Mouse (Mus musculus): ENCODE data around the gene Pgr.

Pgr gene

DNA sequence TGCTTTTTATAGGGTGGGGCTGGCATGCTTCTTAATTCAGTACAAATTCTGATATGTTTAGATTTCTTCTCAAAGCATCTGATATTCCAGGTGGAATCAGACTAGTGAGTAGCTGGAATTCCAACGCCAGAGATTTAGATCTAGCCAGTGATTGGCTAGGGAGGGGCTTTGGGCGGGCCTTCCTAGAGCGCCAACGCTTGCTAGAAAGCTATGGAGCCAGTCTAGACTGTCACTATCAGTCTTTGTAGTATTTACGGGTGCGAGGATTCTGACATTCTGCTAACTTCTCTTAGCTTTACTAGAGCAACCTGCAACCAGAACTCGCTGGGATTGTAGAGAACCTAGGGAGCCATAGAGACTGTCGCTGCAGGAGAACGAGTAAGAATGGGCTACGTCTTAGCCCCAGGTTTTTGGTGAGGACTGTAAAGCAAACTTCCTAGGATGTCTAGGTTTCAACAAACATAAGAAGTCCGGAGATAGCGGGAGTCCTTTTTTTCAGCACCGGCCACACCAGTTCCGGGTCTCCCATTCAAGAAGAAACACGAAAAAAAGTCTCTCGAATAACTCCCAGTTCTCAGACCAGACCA is at the start of gene Pgr:
Pgr (plus strand) TSS at position 218 of the 587 bp plus-strand sequence.
- DNase-seq (ENCODE audit: low spot score in 2 of 2) = peak in 1 of 2 experiments; percentile 10

DNA sequence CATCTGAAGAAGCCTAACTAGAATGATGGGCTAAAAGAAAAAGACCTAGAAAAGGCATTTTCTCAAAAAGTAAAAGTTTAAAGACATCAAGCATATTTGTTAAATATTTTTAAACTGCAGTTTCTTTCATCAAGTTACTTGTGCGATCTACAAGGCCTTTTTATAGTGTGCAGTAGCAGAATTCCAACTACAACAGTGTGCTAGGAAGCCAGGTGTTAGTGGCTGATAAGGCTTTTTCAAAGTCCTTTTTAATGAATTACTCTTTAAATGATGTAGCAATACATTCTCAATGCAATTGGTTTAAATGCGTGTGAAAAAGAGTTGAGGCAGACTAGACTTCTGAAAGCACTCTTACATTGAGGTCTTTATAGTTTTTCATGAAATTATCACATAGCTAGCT is 42.2 kb upstream of the Pgr start:
- DNase-seq (ENCODE audit: low spot score in 2 of 2) = no peak

- no peak for DNase-seq (ENCODE audit: low spot score in 2 of 2)
Measured at GRCm38 (mm10) chr9:8868511-8868910, 31.1 kb upstream of the Pgr start.

DNA sequence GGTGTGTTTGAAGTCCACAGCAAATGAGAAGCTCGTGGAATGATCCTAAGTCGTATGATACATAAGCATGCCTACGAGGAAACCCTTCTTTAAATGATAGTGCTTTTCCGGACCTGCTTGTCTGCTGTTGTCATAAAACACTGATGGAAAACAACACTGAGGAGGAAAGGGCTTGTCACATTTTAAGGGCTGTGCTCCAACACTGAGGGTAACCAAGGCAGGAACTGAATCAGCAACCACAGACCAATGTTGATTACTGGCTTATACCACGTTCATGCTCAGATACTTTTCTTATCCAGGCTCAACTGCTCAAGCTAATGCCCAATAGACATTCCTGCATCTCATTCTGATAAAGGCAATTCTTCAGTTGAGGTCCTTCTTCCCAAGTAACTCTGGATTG is 4.4 kb upstream of the Pgr start:
- no peak for DNase-seq (ENCODE audit: low spot score in 2 of 2)

DNA sequence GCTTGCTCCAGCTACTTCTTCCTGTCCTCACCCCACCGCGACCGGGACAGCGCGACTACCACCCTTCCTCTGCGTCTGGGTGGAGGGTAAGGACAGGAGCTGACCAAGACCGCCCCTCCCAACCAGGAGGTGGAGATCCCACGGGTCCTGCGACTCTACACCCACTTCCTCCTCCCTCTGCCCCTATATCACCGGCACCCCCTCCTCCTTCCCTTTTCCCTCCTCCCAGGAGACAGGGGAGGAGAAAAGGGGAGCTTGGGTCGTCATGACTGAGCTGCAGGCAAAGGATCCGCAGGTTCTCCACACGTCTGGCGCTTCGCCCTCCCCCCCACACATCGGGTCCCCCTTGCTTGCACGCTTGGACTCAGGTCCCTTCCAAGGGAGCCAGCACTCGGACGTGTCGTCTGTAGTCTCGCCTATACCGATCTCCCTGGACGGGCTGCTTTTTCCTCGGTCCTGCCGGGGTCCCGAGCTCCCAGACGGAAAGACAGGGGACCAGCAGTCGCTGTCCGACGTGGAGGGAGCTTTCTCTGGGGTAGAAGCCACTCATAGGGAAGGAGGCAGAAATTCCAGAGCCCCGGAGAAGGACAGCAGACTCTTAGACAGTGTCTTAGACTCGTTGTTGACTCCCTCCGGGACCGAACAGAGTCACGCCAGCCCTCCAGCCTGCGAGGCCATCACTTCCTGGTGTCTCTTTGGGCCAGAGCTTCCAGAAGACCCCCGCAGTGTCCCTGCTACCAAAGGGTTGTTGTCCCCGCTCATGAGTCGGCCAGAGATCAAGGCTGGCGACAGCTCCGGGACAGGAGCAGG is 775 bp downstream of the Pgr start:
- DNase-seq (ENCODE audit: low spot score in 2 of 2) = peak in 1 of 2 experiments; percentile 7

DNA sequence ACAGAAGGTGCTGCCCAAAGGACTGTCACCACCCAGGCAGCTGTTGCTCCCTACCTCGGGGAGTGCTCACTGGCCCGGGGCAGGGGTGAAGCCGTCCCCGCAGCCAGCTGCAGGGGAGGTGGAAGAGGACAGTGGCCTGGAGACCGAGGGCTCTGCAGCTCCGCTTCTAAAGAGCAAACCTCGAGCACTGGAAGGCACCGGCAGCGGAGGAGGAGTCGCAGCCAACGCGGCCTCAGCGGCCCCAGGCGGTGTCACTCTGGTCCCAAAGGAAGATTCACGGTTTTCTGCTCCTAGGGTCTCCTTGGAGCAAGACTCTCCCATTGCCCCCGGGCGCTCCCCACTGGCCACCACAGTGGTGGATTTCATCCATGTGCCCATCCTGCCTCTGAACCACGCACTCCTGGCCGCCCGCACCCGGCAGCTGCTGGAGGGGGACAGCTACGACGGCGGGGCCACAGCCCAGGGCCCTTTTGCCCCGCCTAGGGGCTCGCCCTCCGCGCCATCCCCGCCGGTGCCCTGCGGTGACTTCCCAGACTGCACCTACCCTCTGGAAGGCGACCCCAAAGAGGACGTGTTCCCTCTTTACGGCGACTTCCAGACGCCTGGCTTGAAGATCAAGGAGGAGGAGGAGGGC is 1.5 kb downstream of the Pgr start:
- DNase-seq (ENCODE audit: low spot score in 2 of 2) = peak; percentile 11 to 19

DNA sequence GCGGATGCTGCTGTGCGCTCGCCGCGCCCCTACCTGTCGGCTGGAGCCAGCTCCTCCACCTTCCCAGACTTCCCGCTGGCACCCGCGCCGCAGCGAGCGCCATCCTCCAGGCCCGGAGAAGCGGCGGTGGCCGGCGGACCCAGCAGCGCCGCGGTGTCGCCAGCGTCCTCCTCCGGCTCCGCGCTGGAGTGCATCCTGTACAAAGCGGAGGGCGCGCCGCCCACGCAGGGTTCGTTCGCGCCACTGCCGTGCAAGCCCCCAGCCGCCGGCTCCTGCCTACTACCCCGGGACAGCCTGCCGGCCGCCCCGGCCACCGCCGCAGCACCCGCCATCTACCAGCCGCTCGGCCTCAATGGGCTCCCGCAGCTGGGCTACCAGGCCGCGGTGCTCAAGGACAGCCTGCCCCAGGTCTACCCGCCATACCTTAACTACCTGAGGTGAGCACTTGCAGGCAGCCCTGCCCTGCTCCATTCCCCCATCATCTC is 2.1 kb downstream of the Pgr start:
- DNase-seq (ENCODE audit: low spot score in 2 of 2) = peak; percentile 46 to 51

DNA sequence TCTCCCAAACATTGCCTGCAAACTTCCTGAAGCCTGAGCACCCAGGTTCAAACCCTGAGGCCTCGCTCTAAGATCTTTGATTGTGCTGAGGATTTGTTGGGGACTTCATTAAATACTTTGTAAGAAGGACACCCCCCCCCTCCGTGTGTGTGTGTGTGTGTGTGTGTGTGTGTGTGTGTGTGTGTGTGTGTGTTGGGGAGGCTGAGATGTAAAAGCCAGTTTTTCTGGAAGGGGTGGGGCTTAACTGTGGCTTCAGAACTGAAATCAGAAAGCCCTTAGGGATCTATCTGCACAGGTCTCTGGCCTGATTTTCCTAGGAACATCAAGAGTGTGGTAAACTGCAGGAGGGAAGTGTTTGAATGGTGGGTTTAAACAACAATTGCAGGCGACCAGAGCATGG is 2.6 kb downstream of the Pgr start:
- no peak for DNase-seq (ENCODE audit: low spot score in 2 of 2)

- DNase-seq (ENCODE audit: low spot score in 2 of 2) = no peak
Measured at GRCm38 (mm10) chr9:8927561-8927960, 27.9 kb downstream of the Pgr start.

DNA sequence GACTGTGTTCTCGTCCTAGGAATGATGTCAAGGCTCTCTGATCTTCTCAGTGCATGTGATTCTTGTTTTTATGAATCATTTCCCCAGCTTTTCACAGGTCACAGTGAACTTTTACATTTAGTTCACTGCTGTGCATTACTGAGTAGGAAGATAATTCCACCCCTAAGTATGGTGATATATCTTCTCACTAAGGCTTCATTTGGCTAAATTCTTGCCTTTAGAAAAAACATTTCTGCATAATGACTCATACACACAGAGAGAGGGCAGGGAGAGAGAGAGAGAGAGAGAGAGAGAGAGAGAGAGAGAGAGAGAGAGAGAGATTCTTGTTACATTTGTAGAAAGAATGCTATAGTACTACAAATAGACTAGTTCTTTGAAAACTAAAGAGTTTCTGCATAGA is 38.1 kb downstream of the Pgr start:
- DNase-seq (ENCODE audit: low spot score in 2 of 2) = no peak

GRCm38 (mm10) chr9:8953306-8953705 is 53.7 kb downstream of the Pgr start:
- DNase-seq (ENCODE audit: low spot score in 2 of 2) = no peak

DNA sequence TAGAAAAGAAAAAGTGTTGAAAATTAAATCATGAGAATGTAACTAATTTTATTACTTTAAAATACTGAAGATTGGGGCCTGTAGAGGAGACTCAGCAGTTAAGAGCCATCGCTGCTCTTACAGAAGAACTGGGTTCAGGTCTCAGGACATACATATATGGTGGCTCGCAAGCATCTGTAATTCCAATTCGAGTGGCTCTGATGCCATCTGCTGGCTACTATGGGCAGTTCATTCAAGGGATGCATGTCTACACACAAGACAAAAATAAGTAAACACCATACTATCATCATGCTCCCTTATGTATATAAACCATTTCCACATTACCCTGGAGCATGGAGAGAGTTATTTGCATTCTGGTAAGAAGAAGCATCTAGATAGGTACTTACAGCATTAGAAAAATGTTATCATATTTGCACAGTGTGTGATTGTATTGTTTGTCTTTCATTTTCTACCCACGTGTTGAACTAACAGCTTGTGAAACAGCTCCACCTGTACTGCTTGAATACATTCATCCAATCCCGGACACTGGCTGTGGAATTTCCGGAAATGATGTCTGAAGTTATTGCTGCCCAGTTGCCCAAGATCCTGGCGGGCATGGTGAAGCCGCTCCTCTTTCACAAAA is 65.0 kb downstream of the Pgr start:
- peak; percentile 14 to 29 for DNase-seq (ENCODE audit: low spot score in 2 of 2)

DNA sequence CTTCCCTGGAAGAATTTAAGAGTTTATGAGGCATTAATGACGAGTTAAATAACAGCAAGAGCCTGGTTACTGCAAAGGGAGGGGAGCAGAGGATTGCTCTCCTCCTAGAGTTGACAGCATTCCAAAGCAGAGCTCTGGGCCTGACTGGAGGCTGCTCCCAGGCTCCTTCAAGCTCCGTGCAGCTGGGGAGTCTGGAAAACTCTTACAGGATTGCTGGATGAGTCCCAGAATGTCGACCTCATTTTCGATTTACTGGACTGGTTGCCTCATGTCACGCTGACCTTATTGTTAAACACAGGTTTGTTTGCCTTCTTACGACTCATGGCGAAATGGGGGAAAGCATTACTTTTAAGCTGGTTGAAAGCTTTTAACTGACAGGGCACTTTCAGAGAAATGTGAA is 70.6 kb downstream of the Pgr start:
- DNase-seq (ENCODE audit: low spot score in 2 of 2) = no peak

DNA sequence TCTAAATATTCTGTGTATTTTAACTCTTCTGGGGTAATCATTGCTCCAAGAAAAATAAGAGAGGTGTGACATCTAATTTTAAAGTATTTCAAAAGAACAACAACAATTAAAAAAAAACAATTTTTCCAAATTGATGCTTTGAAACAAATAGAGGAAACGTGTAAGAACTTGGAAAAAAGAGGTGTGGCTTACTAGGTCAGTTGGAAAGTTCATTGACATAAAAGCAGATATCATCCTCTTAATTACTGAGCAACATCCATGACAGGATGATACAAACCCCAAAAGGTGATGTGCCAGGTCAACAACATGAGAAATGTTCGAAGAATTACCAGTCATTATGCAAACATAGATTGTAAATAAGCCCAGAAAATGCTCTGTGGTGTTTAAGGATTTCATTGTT is 71.9 kb downstream of the Pgr start, which contains the start of gene Gm16485:
Gm16485 (plus strand) TSS at position 301 of the 400 bp plus-strand sequence.
- DNase-seq (ENCODE audit: low spot score in 2 of 2) = no peak

DNA sequence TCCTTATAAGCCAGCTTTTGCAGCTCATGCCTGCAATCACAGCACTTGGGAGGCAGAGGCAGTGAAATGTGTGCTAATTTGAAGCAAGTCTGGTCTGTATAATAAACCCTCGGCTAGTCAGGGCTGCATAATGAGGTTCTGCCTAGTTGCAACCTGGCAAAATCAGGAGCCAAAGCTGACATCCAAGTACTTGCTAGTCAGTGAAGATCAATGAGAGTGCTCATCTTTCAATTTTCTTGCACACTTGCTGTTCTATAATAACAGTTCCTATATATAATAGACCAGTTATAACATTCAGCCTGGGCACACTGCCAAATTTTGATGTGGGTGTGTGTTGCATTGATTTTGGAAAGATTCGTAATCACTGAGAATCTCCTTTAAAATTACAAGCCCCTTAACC is 78.1 kb downstream of the Pgr start:
- peak in 1 of 2 experiments; percentile 17 for DNase-seq (ENCODE audit: low spot score in 2 of 2)

- DNase-seq (ENCODE audit: low spot score in 2 of 2) = no peak
Measured at GRCm38 (mm10) chr9:8982315-8982714, 82.7 kb downstream of the Pgr start.

DNA sequence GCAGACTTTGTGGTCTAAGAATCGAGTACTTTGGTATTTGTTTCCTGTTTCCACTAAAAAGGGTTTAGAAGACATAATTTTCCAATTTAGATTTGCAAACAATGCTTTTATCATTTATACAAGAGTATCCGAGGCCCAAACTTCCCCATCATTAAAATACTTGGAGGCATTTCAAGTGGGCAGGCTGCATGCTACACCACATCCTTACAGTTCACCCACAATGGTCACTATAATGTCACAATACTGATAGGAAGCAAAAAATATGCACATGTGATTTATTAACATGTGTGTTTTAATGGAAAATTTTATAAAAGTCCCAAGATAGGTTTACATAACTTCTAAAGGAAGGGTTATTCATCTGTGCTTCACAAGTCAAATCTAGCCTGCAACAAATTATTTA is 96.9 kb downstream of the Pgr start:
- DNase-seq (ENCODE audit: low spot score in 2 of 2) = no peak

DNA sequence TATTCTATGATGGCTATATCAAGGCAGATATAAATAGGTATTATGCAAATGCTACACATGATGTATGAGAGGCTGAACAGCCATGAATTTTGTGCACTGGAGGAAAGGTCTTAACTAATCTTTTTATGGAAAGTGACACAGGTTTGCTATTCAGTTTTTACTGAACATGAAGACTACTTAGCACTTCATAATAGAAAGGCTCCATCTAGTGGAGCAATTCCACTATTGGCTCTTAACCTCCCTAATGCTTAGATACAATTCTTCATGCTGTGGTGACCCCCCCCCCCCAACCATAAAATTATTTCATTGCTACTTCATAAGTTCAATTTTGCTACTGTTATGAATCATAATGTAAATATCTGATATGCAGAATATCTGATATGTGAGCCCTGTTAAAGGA is 101.5 kb downstream of the Pgr start:
- no peak for DNase-seq (ENCODE audit: low spot score in 2 of 2)

- DNase-seq (ENCODE audit: low spot score in 2 of 2) = no peak
Measured at GRCm38 (mm10) chr9:9015108-9015507, 115.5 kb downstream of the Pgr start.
